Mouse (Mus musculus) leukemia stem cell, adult 10-12 weeks (primary cell): ENCODE measurements around the gene Tmem120b. TPM values are rescaled to one million over a fixed set of nuclear protein-coding genes. Genes with fewer than 3 reads are reported as not detected.

Experiments used
- polyA plus RNA-seq: library from polyadenylated mRNA; stranded (reverse); fragments of >175 nt; gene quantifications from 2 replicates; pipeline ENCODE4 v1.2.3, GENCODE M21; 2012; ENCODE audit warnings: low replicate concordance

The Tmem120b gene
- polyA plus RNA-seq: 29.7 and 32.0 TPM in 2 replicates

GRCm38 (mm10) chr5:123068115-123068514 lies at the start of gene Tmem120b:
Gene Tmem120b, plus strand, starts transcription at chr5:123068415.

GRCm38 (mm10) chr5:123046916-123047315 lies 21.3 kb upstream of the Tmem120b start, which contains the start of gene Morn3:
Gene Morn3, minus strand, starts transcription at chr5:123047016.

GRCm38 (mm10) chr5:123132308-123133071 lies 64.3 kb downstream of the Tmem120b start, which contains the start of gene Rhof:
Gene Rhof, minus strand, starts transcription at chr5:123132692.

GRCm38 (mm10) chr5:123142161-123143157 lies 74.2 kb downstream of the Tmem120b start, which contains the start of gene Setd1b:
Gene Setd1b, plus strand, starts transcription at chr5:123142193.

Other genes starting within 250 kb of the Tmem120b start
- gene Anapc5, start 247.1 kb upstream of the Tmem120b start, polyA plus RNA-seq: 121 and 224 TPM in 2 replicates
- gene Rnf34, start 218.4 kb upstream of the Tmem120b start, polyA plus RNA-seq: 3.7 and 9.5 TPM in 2 replicates
- gene Kdm2b, start 78.6 kb upstream of the Tmem120b start, polyA plus RNA-seq: 79.9 and 112 TPM in 2 replicates
- gene Orai1, start 53.3 kb upstream of the Tmem120b start, polyA plus RNA-seq: 15.0 and 32.4 TPM in 2 replicates
- gene Morn3, start 21.4 kb upstream of the Tmem120b start, polyA plus RNA-seq: not detected in 2 replicates
- 5.6 and 7.0 TPM in 2 replicates for gene Rhof, start 64.3 kb downstream of the Tmem120b start, polyA plus RNA-seq
- 104 and 112 TPM in 2 replicates for gene Setd1b, start 73.8 kb downstream of the Tmem120b start, polyA plus RNA-seq
- gene Psmd9, start 101.0 kb downstream of the Tmem120b start, polyA plus RNA-seq: 58.7 and 153 TPM in 2 replicates
- gene Hpd, start 114.3 kb downstream of the Tmem120b start, polyA plus RNA-seq: not detected in 2 replicates
- gene Wdr66, start 183.7 kb downstream of the Tmem120b start, polyA plus RNA-seq: not detected in 2 replicates